Mouse (Mus musculus) spleen, adult 18-20 months (tissue): Measurements from ENCODE around the gene Ubxn6.

Experiments
- DNase-seq, 2 experiments: peaks; one replicate each; pipeline ENCODE4 v3.0.0; 2022; ENCODE audit warnings: mixed read lengths in 2 of 2

Ubxn6 gene

DNA sequence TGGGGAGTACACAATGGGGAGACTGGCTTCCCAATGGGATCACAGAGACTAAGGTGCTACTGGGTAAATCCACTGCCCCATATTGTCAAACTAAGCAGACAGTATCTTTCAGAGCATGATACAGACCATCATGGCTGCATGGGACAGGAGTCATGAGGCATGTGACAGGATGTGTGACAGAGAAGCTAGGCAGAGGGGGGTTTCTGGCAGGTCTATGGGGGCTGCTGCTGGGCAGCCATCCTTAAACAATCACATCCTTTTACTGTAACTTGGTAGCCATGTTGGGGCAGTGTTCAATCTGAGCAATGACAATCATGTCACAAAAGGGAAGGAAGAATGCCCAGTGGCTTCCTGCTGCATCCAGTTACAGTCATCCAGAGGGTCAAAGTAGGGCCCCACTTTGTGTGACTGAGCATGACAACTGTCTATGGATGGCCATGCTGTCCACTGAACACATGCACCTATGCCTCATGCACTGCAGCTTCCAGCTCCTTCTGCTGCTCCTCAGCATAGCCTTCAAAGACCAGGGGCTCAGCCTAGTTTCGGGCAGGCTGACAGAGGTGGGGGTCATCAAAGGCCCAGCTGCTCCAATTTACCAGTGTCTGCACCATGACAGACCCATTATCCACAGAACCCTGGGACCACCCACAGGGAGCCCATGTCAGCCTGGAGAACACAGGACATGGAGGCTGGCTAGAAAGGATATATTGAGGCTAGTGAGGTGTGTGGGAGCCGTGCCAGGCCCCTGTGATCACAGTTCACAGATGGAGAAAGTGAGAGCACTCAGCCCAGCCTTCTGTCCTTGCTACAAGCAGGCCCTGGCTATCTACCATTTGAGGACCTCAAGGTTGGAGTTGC lies 52.5 kb downstream of the Ubxn6 start:
- no peak for DNase-seq

DNA sequence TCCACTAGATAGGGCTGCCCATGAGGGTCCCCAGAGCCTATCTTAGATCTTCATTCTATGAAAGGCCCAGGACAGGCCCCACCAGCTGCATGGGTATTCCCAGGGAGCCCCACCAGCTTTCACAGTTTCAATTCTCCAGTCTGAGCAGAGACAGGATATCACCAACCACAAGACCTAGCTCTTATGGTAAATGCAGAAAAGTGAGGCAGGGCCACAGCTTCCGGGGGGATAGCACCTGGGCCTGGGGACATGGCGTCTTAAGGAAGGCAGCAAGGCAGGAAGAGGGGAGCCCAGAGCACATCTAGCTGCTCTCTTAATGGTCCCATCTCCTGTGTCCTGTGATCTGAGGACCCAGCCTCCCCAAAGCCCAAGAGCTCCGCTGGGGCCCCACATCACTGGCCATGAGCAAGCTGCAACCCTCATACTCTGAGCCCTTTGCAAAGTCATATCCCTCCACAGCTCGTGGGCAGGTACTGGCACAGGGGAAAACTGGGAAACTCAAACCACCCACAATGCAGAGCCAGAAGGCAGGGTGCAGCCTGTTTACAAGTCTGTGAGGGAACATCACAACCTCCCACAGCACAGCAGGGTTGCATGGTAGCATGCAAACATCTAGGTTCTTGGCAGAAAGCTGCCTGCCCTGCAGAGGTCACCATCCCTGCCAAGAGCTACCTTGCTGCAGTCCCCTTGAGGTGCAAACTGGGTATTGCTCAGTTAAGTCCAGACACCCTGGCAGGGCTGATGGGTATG lies 53.5 kb downstream of the Ubxn6 start:
- peak in 1 of 2 experiments; percentile 38 for DNase-seq

DNA sequence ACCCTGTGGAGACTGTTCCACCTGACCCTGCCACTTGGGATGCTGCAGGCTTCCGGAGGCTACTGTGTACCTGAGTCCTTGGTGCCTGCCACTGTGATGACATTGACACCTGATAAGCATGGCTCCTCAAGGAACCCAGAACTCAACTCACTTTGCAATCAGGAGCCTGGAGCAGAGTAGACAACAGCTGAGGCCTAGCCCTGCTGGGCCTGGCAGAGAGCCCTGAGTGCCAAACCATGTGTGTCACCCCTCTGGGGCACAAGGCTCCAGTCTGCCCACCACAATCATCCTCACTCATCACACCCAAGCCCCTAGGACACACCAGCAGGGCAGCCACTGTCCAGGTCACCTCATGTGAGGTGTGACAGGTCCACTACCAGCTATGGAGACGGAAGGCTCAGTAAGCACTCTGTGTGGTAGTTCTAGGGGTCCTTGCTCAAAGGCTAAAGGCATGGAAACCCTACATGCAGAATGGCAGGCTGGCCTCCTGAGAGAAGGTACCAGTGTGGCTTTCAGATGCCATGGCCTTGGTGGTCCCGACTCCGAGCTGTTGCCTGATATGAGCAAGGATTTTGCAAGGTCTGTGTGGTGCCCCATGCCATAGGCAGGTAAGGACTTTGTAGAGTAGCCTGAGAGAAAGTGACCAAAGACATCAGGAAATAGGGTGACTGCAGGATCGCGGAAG lies 54.3 kb downstream of the Ubxn6 start:
- no peak for DNase-seq

GRCm38 (mm10) chr17:56018347-56019131 lies 56.3 kb downstream of the Ubxn6 start:
- DNase-seq = peak; percentile 52 to 63

GRCm38 (mm10) chr17:56017848-56018247 lies 57.0 kb downstream of the Ubxn6 start:
- no peak for DNase-seq
